Mouse (Mus musculus) liver, embryonic 14.5 days (tissue): ENCODE data around the gene Trim2.

ENCODE experiments used
- CTCF ChIP-seq: IDR thresholded peaks from 2 replicates; pipeline ENCODE4 v1.5.1; 2016; ENCODE audit warnings: antibody characterized with exemption, low read depth, control low read depth
- EP300 ChIP-seq: IDR thresholded peaks from 2 replicates; pipeline ENCODE4 v1.6.1; 2016; ENCODE audit warnings: antibody characterized with exemption, low read depth

- TF ChIP-seq CTCF = no peak
- no peak for TF ChIP-seq EP300
Observed at GRCm38 (mm10) chr3:84211340-84211875, 95.3 kb downstream of the Trim2 start.
